Mouse (Mus musculus): ENCODE measurements around the gene Sptbn2. TPM values are rescaled to one million over a fixed set of nuclear protein-coding genes. Genes with fewer than 3 reads are reported as not detected.

Gene Sptbn2
- 100 to 1,000 TPM; 505 to 509 TPM for total RNA-seq (2021)
- long read RNA-seq, experiment 1, full-length matches to known transcripts: 52 of 333 reads
- long read RNA-seq, experiment 1, partial matches to known transcripts: 248 of 333 reads
- long read RNA-seq, experiment 1, other reads (novel, unspliced or antisense): 33 of 333 reads
- long read RNA-seq, experiment 2, full-length matches to known transcripts: 18 of 177 reads
- long read RNA-seq, experiment 2, partial matches to known transcripts: 138 of 177 reads
- long read RNA-seq, experiment 2, other reads (novel, unspliced or antisense): 21 of 177 reads

- peak; percentile 81 to 88 for DNase-seq (ENCODE audit: low spot score in 2 of 2)
These were observed at the start of gene Sptbn2 for GRCm38 (mm10) chr19:4711098-4711600. Gene Sptbn2, plus strand, starts transcription at chr19:4711167.

- no peak for DNase-seq (ENCODE audit: low spot score in 2 of 2)
These were observed 44.2 kb upstream of the Sptbn2 start for GRCm38 (mm10) chr19:4666815-4667214.

- DNase-seq (ENCODE audit: low spot score in 2 of 2): no peak
These were observed 40.2 kb upstream of the Sptbn2 start for GRCm38 (mm10) chr19:4670776-4671175.

GRCm38 (mm10) chr19:4672401-4672800 lies 38.6 kb upstream of the Sptbn2 start:
- DNase-seq (ENCODE audit: low spot score in 2 of 2): no peak

- DNase-seq (ENCODE audit: low spot score in 2 of 2): no peak
These were observed 16.6 kb upstream of the Sptbn2 start for GRCm38 (mm10) chr19:4694346-4694745.

GRCm38 (mm10) chr19:4697121-4697520 lies 13.8 kb upstream of the Sptbn2 start:
- peak in 1 of 2 experiments; percentile 35 for DNase-seq (ENCODE audit: low spot score in 2 of 2)

- no peak for DNase-seq (ENCODE audit: low spot score in 2 of 2)
These were observed 13.2 kb upstream of the Sptbn2 start for GRCm38 (mm10) chr19:4697721-4698120.

- peak; percentile 89 to 92 for DNase-seq (ENCODE audit: low spot score in 2 of 2)
These were observed 12.7 kb upstream of the Sptbn2 start, which contains the start of gene Gm960 for GRCm38 (mm10) chr19:4698205-4698677. Gene Gm960, minus strand, starts transcription at chr19:4698668.

- peak in 1 of 2 experiments; percentile 61 for DNase-seq (ENCODE audit: low spot score in 2 of 2)
These were observed 12.1 kb upstream of the Sptbn2 start for GRCm38 (mm10) chr19:4698856-4699255.

- no peak for DNase-seq (ENCODE audit: low spot score in 2 of 2)
These were observed 11.1 kb upstream of the Sptbn2 start for GRCm38 (mm10) chr19:4699821-4700220.

- no peak for DNase-seq (ENCODE audit: low spot score in 2 of 2)
These were observed 10.3 kb upstream of the Sptbn2 start for GRCm38 (mm10) chr19:4700656-4701055.

GRCm38 (mm10) chr19:4701221-4701620 lies 9.7 kb upstream of the Sptbn2 start:
- no peak for DNase-seq (ENCODE audit: low spot score in 2 of 2)

GRCm38 (mm10) chr19:4708765-4709164 lies 2.2 kb upstream of the Sptbn2 start:
- DNase-seq (ENCODE audit: low spot score in 2 of 2): no peak

- DNase-seq (ENCODE audit: low spot score in 2 of 2): no peak
These were observed 711 bp downstream of the Sptbn2 start for GRCm38 (mm10) chr19:4711601-4712155.

GRCm38 (mm10) chr19:4712156-4712780 lies 1.3 kb downstream of the Sptbn2 start:
- no peak for DNase-seq (ENCODE audit: low spot score in 2 of 2)

GRCm38 (mm10) chr19:4712781-4713526 lies 2.0 kb downstream of the Sptbn2 start:
- no peak for DNase-seq (ENCODE audit: low spot score in 2 of 2)

GRCm38 (mm10) chr19:4713886-4714285 lies 2.9 kb downstream of the Sptbn2 start:
- no peak for DNase-seq (ENCODE audit: low spot score in 2 of 2)

GRCm38 (mm10) chr19:4716756-4717155 lies 5.8 kb downstream of the Sptbn2 start:
- no peak for DNase-seq (ENCODE audit: low spot score in 2 of 2)

GRCm38 (mm10) chr19:4717281-4717680 lies 6.3 kb downstream of the Sptbn2 start:
- no peak for DNase-seq (ENCODE audit: low spot score in 2 of 2)

GRCm38 (mm10) chr19:4718716-4719115 lies 7.7 kb downstream of the Sptbn2 start:
- DNase-seq (ENCODE audit: low spot score in 2 of 2): no peak

GRCm38 (mm10) chr19:4719351-4719764 lies 8.4 kb downstream of the Sptbn2 start:
- no peak for DNase-seq (ENCODE audit: low spot score in 2 of 2)

All from left cerebral cortex, adult 18-20 months (tissue).